Mouse (Mus musculus) megakaryocyte, embryonic 14.5 days (primary cell): ENCODE data around the gene Fxn.

Experiments
- FLI1 ChIP-seq: IDR thresholded peaks from 2 replicates; pipeline ENCODE4 v1.6.1; 2012; ENCODE audit warnings: low read length, inconsistent platforms, mixed read lengths
- GATA1 ChIP-seq: IDR thresholded peaks from 3 replicates; pipeline ENCODE4 v1.6.1; 2012; ENCODE audit warnings: mixed read lengths, low read length, inconsistent platforms, borderline replicate concordance

GRCm38 (mm10) chr19:24271746-24272426 lies 8.5 kb downstream of the Fxn start:
- no peak for TF ChIP-seq GATA1
- TF ChIP-seq FLI1, result no peak
